Comparison of ENCODE assay signal across 8 mouse cellular contexts in the genomic region with DNA sequence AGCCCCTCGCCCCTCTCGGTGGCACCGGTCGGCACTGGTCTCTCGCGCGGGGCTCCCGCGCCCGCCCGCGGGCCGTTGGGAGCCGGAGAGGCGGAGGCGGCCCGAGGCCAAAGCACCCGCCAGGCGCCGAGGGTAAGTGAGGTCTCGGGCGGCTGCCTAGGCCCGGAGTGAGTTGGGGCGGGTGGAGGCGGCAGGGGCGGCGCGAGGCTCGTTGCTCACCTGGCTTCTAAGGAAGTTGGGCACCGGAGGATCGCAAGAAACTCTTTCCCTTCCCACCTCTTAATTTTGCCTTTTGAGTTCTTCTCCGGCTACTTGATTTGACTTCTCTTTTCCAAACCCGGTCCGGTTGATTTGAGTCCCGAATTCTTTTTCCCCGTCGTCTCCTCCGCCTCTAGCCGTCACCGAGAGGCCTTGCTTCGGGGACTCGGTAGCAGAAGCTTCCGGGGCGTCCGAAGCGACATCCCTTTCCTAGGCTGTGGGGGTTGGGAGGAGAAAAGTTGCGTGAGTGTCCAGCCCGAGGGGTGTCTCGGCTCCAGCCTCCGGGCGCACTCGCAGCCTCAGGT. TPM values are rescaled to one million over a fixed set of nuclear protein-coding genes. Genes with fewer than 3 reads are reported as not detected.
DNase-seq lines count a peak whose midpoint lies in the region; ATAC-seq and TF ChIP-seq lines count a peak whose summit lies in the region.

No protein-coding gene starts in this region.

- peak; percentile 73 for DNase-seq in A20 (ENCODE audit: low read depth, low spot score)
- peak; percentile 50 to 52 for DNase-seq in adrenal gland, adult 18-20 months (ENCODE audit: low spot score in 2 of 2)
- peak; percentile 27 for DNase-seq in embryo, embryonic 11.5 days (ENCODE audit: low read depth, low spot score)
- peak; percentile 59 to 62 for DNase-seq in heart, adult 2 months
- DNase-seq in kidney, adult 8-10 months: peak; percentile 29 to 48
- peak; percentile 67 for DNase-seq in thymus, adult 2 months

- peaks cover 21% of the 10 kb centered on the region for H3K36me3 ChIP-seq in heart, adult 2 months (ENCODE audit: control insufficient read depth, insufficient read depth, low read length)
- H3K36me3 ChIP-seq in liver, embryonic 16.5 days (ENCODE audit: control insufficient read depth, insufficient read depth): peaks cover 9% of the 10 kb centered on the region
- peaks cover 5% of the 10 kb centered on the region; the same call in 1 of the 2 replicates for H3K36me3 ChIP-seq in neural tube, embryonic 13.5 days
- H3K36me3 ChIP-seq in thymus, adult 2 months (ENCODE audit: control insufficient read depth, insufficient read depth, low read length): peaks cover 13% of the 10 kb centered on the region

- H3K4me2 ChIP-seq in liver, embryonic 16.5 days (ENCODE audit: low read depth, low read length): peak overlapping the region; percentile 65
- H3K4me2 ChIP-seq in neural tube, embryonic 13.5 days: peak overlapping the region; percentile 92

- WGBS in heart, adult 2 months: under 1% methylated on average over 52 of the region's 52 CpGs
- WGBS in liver, embryonic 16.5 days (ENCODE audit: insufficient replicate concordance): under 1% methylated on average over 52 of the region's 52 CpGs
- under 1% methylated on average over 52 of the region's 52 CpGs for WGBS in neural tube, embryonic 13.5 days
- under 1% methylated on average over 51 of the region's 52 CpGs for WGBS in thymus, adult 2 months

- intact Hi-C loops in heart, adult 2 months (cut with DNase I): loop anchor here (10.0 kb wide), 1 partner anchor 360 kb away; a partner anchor contains a TSS

- ATAC-seq in liver, embryonic 16.5 days (ENCODE audit: low read depth): peak; percentile 44
- no peak; the same call in 1 of the 2 replicates for ATAC-seq in neural tube, embryonic 13.5 days (ENCODE audit: low read depth)

- H3K9me3 ChIP-seq in liver, embryonic 16.5 days (replicated peaks; ENCODE audit: control insufficient read depth, low read length): no peaks in the 10 kb centered on the region
- H3K9me3 ChIP-seq in neural tube, embryonic 13.5 days: no peaks in the 10 kb centered on the region

- TF ChIP-seq POLR2A in heart, adult 2 months (IDR thresholded peaks at IDR 0.05; ENCODE audit: insufficient read depth, low read depth, low read length): no peak
- TF ChIP-seq POLR2A in thymus, adult 2 months (IDR thresholded peaks at IDR 0.05; ENCODE audit: control insufficient read depth, extremely low read depth, insufficient read depth, low read length, poor library complexity): no peak

- TF ChIP-seq EP300 in heart, adult 2 months (IDR thresholded peaks at IDR 0.05; ENCODE audit: insufficient read depth, low read depth, low read length): no peak

- H3K4me3 ChIP-seq in heart, adult 2 months: peak overlapping the region; percentile 86
- peak overlapping the region; percentile 99 for H3K4me3 ChIP-seq in liver, embryonic 16.5 days (ENCODE audit: low read depth, low read length)
- peak overlapping the region; percentile 97 for H3K4me3 ChIP-seq in neural tube, embryonic 13.5 days
- peak overlapping the region; percentile 68 for H3K4me3 ChIP-seq in thymus, adult 2 months (ENCODE audit: control insufficient read depth, insufficient read depth, low read length)

- no peaks in the 10 kb centered on the region for H3K79me2 ChIP-seq in heart, adult 2 months (replicated peaks; ENCODE audit: control insufficient read depth, insufficient read depth, low read length)

- H3K4me1 ChIP-seq in heart, adult 2 months (ENCODE audit: control insufficient read depth, insufficient read depth, low read length): no peaks in the 10 kb centered on the region; the same call in none of the 2 replicates
- peaks cover 20% of the 10 kb centered on the region for H3K4me1 ChIP-seq in liver, embryonic 16.5 days (ENCODE audit: control insufficient read depth, low read depth, low read length)
- peaks cover 30% of the 10 kb centered on the region for H3K4me1 ChIP-seq in neural tube, embryonic 13.5 days (replicated peaks)
- H3K4me1 ChIP-seq in thymus, adult 2 months (replicated peaks; ENCODE audit: control insufficient read depth, insufficient read depth, low read length): 0 out of 2 replicates have a peak, but pooled peaks cover 6% of the 10 kb centered on the region

- H3K27ac ChIP-seq in heart, adult 2 months: peak overlapping the region; percentile 95
- H3K27ac ChIP-seq in liver, embryonic 16.5 days (ENCODE audit: low read length): peak overlapping the region; percentile 97
- H3K27ac ChIP-seq in neural tube, embryonic 13.5 days (replicated peaks): peak overlapping the region; percentile 94
- peak overlapping the region; percentile 82 for H3K27ac ChIP-seq in thymus, adult 2 months (ENCODE audit: control insufficient read depth, insufficient read depth, low read length)

- peak overlapping the region; percentile 85 for H3K9ac ChIP-seq in heart, adult 2 months (ENCODE audit: low read depth, low read length)
- peak overlapping the region; percentile 100 for H3K9ac ChIP-seq in liver, embryonic 16.5 days (ENCODE audit: low read depth, low read length)
- H3K9ac ChIP-seq in neural tube, embryonic 13.5 days: peak overlapping the region; percentile 95

- no peak for TF ChIP-seq CTCF in heart, adult 2 months (IDR thresholded peaks at IDR 0.05)
- no peak for TF ChIP-seq CTCF in thymus, adult 2 months (IDR thresholded peaks at IDR 0.05; ENCODE audit: borderline replicate concordance, control insufficient read depth, extremely low read depth, insufficient read depth, low read length, poor library complexity)

- H3K27me3 ChIP-seq in heart, adult 2 months (ENCODE audit: control insufficient read depth, insufficient read depth, low read length): no peaks in the 10 kb centered on the region
- H3K27me3 ChIP-seq in liver, embryonic 16.5 days (ENCODE audit: control insufficient read depth, insufficient read depth, low read depth, low read length): no peaks in the 10 kb centered on the region
- H3K27me3 ChIP-seq in neural tube, embryonic 13.5 days: no peaks in the 10 kb centered on the region
- no peaks in the 10 kb centered on the region for H3K27me3 ChIP-seq in thymus, adult 2 months (ENCODE audit: control insufficient read depth, insufficient read depth, low read length)

RNA-seq across cellular contexts. Expression of a gene that starts 0.6 kb away (rescaled TPM):
- total RNA-seq in adrenal gland, adult 18-20 months (2021): 10 to 100 TPM; 72.4 to 90.5 TPM
- total RNA-seq in heart, adult 2 months (2021): 10 to 100 TPM; 35.5 to 40.6 TPM
- polyA plus RNA-seq in heart, adult 2 months (2012; rRNA removed): 6.6 and 15.2 TPM in 2 replicates
- 18.0 and 20.1 TPM in 2 replicates for polyA plus RNA-seq in liver, embryonic 16.5 days (2015; fragmentation: Nextera tagmentation; extraction: Ambion mirVana)
- 18.3 and 21.2 TPM in 2 replicates for polyA plus RNA-seq in neural tube, embryonic 13.5 days (2015; fragmentation: Nextera tagmentation; extraction: Ambion mirVana)
- polyA plus RNA-seq in thymus, adult 2 months (2012; rRNA removed): 28.4 and 37.9 TPM in 2 replicates
